Mouse (Mus musculus) kidney, adult 2 months (tissue): ENCODE data around the gene Rab37. TPM values are rescaled to one million over a fixed set of nuclear protein-coding genes. Genes with fewer than 3 reads are reported as not detected.

Experiments
- DNase-seq: peaks from one replicate; pipeline ENCODE4 v3.0.0; 2021
- H3K27ac ChIP-seq: fragments of 200-500 bp; 2 replicates; pipeline ENCODE4 v1.5.1; 2012; ENCODE audit warnings: low read depth, low read length, control low read depth, inconsistent platforms; ENCODE audit not compliant: insufficient read depth
- H3K27me3 ChIP-seq: fragments of 200-500 bp; replicated peaks from 2 replicates; pipeline ENCODE4 v1.6.1; 2012; ENCODE audit warnings: mild to moderate bottlenecking, moderate library complexity, low read length, inconsistent platforms; ENCODE audit not compliant: control insufficient read depth, insufficient read depth
- H3K36me3 ChIP-seq: fragments of 200-500 bp; 2 replicates; pipeline ENCODE4 v1.6.1; 2012; ENCODE audit warnings: mild to moderate bottlenecking, moderate library complexity, low read length, inconsistent platforms; ENCODE audit not compliant: control insufficient read depth, insufficient read depth
- H3K4me1 ChIP-seq: fragments of 200-500 bp; 2 replicates; pipeline ENCODE4 v1.6.1; 2011; ENCODE audit warnings: low read length; ENCODE audit not compliant: control insufficient read depth, insufficient read depth
- H3K4me3 ChIP-seq: fragments of 200-500 bp; 2 replicates; pipeline ENCODE4 v1.5.1; 2011; ENCODE audit warnings: mild to moderate bottlenecking, low read depth, low read length, control low read depth; ENCODE audit not compliant: insufficient read depth
- CTCF ChIP-seq: fragments of 200-500 bp; conservative IDR thresholded peaks from 2 replicates; pipeline ENCODE4 v1.5.1; 2011; ENCODE audit warnings: low read depth, mild to moderate bottlenecking, control low read depth, low read length, moderate library complexity, mixed read lengths; ENCODE audit not compliant: insufficient read depth, insufficient read length
- POLR2A ChIP-seq: fragments of 200-500 bp; IDR thresholded peaks from one replicate; pipeline ENCODE4 v1.6.1; 2011; ENCODE audit warnings: low read depth, low read length, control low read depth
- WGBS: fragments of 180-500 bp; shearing (Covaris S2); methylation state at CpG from one replicate; pipeline ENCODE4 v1.1.7; 2018; 5-methylcytosine and 5-hydroxymethylcytosine counted together
- polyA plus RNA-seq: library from polyadenylated mRNA; depleted of rRNA; stranded (reverse); fragments of >200 nt; gene quantifications from 2 replicates; pipeline ENCODE4 v1.2.3, GENCODE M21; 2012

The Rab37 gene
- polyA plus RNA-seq, 1 experiment: 1.1 TPM

DNA sequence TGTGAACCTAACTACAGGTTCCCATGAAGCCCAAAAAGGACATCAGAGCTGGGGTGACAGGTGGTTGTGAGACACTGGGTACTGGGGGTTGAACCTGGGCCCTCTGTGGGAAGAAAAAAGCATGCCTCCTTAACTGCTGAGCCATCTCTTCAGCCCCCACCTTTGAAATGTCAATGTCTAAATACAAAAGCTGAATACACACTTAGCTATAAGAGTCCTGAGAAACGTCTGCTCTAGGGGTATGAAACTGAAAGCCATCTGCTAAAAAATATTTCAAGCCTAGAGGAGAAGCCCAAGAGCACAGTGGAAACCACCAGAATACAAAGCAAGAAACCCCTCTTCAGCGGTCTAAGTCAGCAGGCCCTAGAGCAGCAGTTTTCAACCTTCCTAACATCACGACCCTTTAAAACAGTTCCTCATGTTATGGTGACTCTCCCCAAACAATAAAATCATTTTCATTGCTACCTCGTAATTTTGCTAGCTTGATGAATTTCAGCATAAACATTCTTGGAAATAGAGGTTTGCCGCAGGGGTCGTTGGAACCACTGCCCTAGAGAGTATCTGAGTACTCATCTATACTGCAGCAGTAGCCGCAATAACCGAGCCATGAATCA lies 40.6 kb downstream of the Rab37 start:
- WGBS: 77% methylated on average over 8 of the region's 8 CpGs
- Histone ChIP-seq H3K27ac (no peak overlapping the region), H3K4me1 (no peaks in the 10 kb centered on the region), H3K4me3 (no peak overlapping the region), H3K27me3 (no peaks in the 10 kb centered on the region; the same call in 1 of the 2 replicates), H3K36me3 (no peaks in the 10 kb centered on the region)
- TF ChIP-seq CTCF (no peak), POLR2A (no peak)
- no peak for DNase-seq

DNA sequence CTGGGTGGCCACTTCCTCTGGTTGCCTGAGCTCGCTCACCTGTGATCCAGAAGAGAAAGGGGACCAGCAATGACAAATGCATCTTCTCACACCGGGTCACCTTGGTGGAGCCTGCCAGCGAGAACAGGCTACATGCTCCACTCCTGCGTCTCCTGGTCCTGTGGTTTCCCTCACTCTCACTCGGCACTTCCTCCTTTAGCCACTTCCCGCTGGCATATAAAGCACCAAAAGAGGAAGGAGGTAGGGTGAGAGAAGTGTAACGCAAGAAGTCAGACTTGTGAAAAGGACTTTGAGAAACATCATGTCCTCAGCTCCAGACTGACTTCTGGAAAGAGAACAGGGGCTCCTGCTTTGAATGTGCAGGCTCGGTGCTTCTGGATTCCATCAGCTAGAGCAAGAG lies 42.6 kb downstream of the Rab37 start, which contains the start of gene Cd300lf:
Gene Cd300lf, minus strand, starts transcription at position 193 of the 400 bp plus-strand sequence.
- no peaks in the 10 kb centered on the region for H3K36me3 ChIP-seq
- H3K27ac ChIP-seq: no peak within 1 kb of the TSS
- no peaks in the 10 kb centered on the region for H3K4me1 ChIP-seq
- TF ChIP-seq POLR2A (no peak), CTCF (no peak)
- no peaks in the 10 kb centered on the region; the same call in 1 of the 2 replicates for H3K27me3 ChIP-seq
- no peak within 1 kb of the TSS for H3K4me3 ChIP-seq
- DNase-seq: peak; percentile 14
- 61% methylated on average over 8 of the region's 8 CpGs for WGBS

DNA sequence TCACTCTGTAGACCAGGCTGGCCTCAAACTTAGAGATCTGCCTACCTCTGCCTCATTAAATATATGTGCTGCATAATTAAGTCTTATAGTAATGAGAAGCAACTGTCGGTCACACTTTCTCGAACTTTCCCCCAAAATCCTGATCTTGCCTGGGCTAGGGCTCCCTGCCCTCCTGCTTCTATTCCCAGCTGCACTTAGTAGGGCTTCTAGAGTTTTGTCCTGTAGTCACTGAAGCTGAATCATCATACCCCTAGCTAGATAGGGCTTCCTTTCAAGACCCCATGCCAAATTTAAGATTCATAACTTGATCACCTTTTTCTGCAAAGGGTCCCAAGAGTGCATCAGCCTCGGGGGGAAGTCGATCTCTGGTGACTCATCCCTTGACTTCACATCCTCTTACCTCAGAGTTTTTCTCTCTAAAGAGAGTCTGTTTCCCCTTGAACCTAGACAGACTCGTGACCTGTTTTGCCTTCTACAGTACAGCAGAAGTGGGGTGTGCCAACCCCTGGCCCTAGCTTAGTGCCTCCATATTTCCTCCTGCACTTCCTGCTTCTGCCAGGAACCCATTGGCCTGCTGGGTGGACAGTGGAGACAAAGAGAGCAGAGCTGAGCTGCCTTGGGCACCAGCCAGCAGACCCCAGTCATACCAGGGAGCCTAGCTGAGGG lies 47.5 kb downstream of the Rab37 start:
- no peaks in the 10 kb centered on the region for H3K36me3 ChIP-seq
- WGBS: 66% methylated on average over 5 of the region's 5 CpGs
- no peak for DNase-seq
- no peak overlapping the region for H3K4me3 ChIP-seq
- TF ChIP-seq POLR2A (no peak), CTCF (no peak)
- H3K4me1 ChIP-seq: no peaks in the 10 kb centered on the region
- H3K27ac ChIP-seq: no peak overlapping the region
- no peaks in the 10 kb centered on the region for H3K27me3 ChIP-seq

GRCm38 (mm10) chr11:115141970-115142369 lies 50.7 kb downstream of the Rab37 start:
- Histone ChIP-seq H3K27ac (no peak overlapping the region), H3K4me1 (no peaks in the 10 kb centered on the region), H3K36me3 (no peaks in the 10 kb centered on the region), H3K4me3 (no peak overlapping the region), H3K27me3 (no peaks in the 10 kb centered on the region)
- 64% methylated on average over 2 of the region's 2 CpGs for WGBS
- no peak for DNase-seq
- TF ChIP-seq CTCF (no peak), POLR2A (no peak)

DNA sequence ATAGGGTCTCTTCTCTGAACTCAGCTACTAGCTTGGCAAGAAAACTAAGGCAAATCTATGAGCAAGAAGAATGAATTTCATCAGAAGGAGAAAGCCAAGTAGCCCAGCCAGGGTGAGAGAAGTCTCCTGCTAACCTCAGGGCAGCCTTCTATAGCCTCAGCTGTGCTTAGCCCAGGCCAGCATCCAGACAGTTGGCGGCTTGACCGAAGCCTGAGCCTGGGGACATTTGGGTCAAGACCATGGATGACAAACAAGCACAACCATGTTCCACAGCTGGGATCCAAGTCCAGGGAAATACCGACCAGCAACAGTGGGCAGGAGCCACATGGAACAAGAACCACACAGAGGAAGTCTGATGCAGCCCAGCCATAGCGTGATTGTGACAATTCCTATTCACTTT lies 56.6 kb downstream of the Rab37 start:
- TF ChIP-seq CTCF (no peak), POLR2A (no peak)
- no peaks in the 10 kb centered on the region for H3K36me3 ChIP-seq

DNA sequence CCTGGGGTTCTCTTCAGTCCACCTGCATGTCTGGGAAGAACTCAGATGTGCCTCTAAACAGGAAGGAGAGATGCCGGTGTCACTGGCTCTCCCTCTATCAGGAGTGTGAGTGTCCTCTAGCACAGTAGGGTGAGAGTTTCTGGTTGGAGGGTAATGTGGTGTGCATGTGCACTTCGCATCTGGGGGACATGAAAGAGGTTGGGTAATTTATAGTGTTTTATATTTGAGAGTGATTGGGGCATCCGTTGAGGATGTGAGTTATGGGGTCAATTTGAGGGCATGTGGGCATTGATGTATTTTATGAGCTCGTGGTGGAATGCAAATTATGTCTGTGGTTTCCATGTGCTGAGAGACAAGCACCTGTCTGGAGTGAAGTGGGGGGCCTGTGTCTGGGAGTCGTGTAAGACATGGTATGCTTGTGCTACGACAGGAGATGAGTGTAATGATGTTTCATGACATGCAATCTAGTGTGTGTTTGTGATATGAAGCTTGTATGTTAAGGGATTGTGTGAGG lies 59.6 kb downstream of the Rab37 start:
- no peaks in the 10 kb centered on the region for H3K27me3 ChIP-seq
- TF ChIP-seq CTCF: no peak
- WGBS: 55% methylated on average over 6 of the region's 6 CpGs
- DNase-seq: no peak
- no peaks in the 10 kb centered on the region for H3K4me1 ChIP-seq
- no peak overlapping the region for H3K4me3 ChIP-seq
- no peaks in the 10 kb centered on the region for H3K36me3 ChIP-seq
- H3K27ac ChIP-seq: no peak overlapping the region

More for the DNA sequence above, 56.6 kb downstream of the Rab37 start:
- no peaks in the 10 kb centered on the region for H3K27me3 ChIP-seq
- no peak for DNase-seq
- H3K4me3 ChIP-seq: no peak overlapping the region
- H3K4me1 ChIP-seq: no peaks in the 10 kb centered on the region
- 75% methylated on average over 4 of the region's 4 CpGs for whole genome bisulfite sequencing
- H3K27ac ChIP-seq: no peak overlapping the region

GRCm38 (mm10) chr11:115151755-115152429 lies 60.7 kb downstream of the Rab37 start:
- Histone ChIP-seq H3K27ac (no peak overlapping the region), H3K4me3 (peak overlapping the region; percentile 22; the same call in 1 of the 2 replicates), H3K4me1 (no peaks in the 10 kb centered on the region), H3K27me3 (no peaks in the 10 kb centered on the region), H3K36me3 (no peaks in the 10 kb centered on the region)
- DNase-seq: peak; percentile 65
- TF ChIP-seq CTCF (no peak), POLR2A (no peak)
- WGBS: 11% methylated on average over 15 of the region's 15 CpGs
